In genomic region chr3:135484650-135485049, GRCm38 (mm10) we compare ENCODE assay signal across 8 mouse cellular contexts. TPM values are rescaled to one million over a fixed set of nuclear protein-coding genes. Genes with fewer than 3 reads are reported as not detected.
DNase-seq lines count a peak whose midpoint lies in the region; ATAC-seq and TF ChIP-seq lines count a peak whose summit lies in the region.
"Not testable (repeated sequence)": the region's sequence is repeated elsewhere in the genome, so short reads cannot be mapped to it uniquely, and the experiment has no call there.

No protein-coding gene starts in this region.

- not testable (repeated sequence) for DNase-seq in CH12.LX (ENCODE audit: extremely low read depth); hindbrain, embryonic 10.5 days (ENCODE audit: low spot score); kidney, adult 2 months; liver, embryonic 11.5 days (ENCODE audit: low spot score)

- H3K9me3 ChIP-seq in CH12.LX (replicated peaks; ENCODE audit: low read length); embryonic facial prominence, embryonic 12.5 days; forebrain, embryonic 16.5 days (ENCODE audit: control insufficient read depth, low read length); hindbrain, embryonic 10.5 days; liver, embryonic 11.5 days (ENCODE audit: control insufficient read depth, low read length); neural tube, embryonic 12.5 days: not testable (repeated sequence)

- not testable (repeated sequence) for TF ChIP-seq RAD21 in CH12.LX (IDR thresholded peaks at IDR 0.05; ENCODE audit: low read depth, low read length)

- dilution Hi-C loops in CH12.LX (cut with MboI; ENCODE audit: extremely low pct_ligation_motif_present, extremely low pct_unique_long_range_greater_than_20kb, low sequenced_read_pairs): not testable (repeated sequence)

- not testable (repeated sequence) for TF ChIP-seq CTCF in CH12.LX (conservative IDR thresholded peaks at IDR 0.05 in 1 of 2, IDR thresholded peaks at IDR 0.05 in 1 of 2; ENCODE audit: low read depth in 2 of 2, low read length in 2 of 2); kidney, adult 2 months (conservative IDR thresholded peaks at IDR 0.05; ENCODE audit: insufficient read depth, insufficient read length, low read depth, low read length)

- H3K27ac ChIP-seq in CH12.LX (ENCODE audit: insufficient read depth, low read depth); embryonic facial prominence, embryonic 12.5 days; forebrain, embryonic 16.5 days (ENCODE audit: low read length); hindbrain, embryonic 10.5 days; liver, embryonic 11.5 days (ENCODE audit: low read depth, low read length); neural tube, embryonic 12.5 days: not testable (repeated sequence)
- H3K27ac ChIP-seq in kidney, adult 2 months (ENCODE audit: insufficient read depth, low read depth, low read length): peak overlapping the region; percentile 52; the same call in 1 of the 2 replicates
- peak overlapping the region; percentile 43; the same call in 1 of the 2 replicates for H3K27ac ChIP-seq in macrophage

- not testable (repeated sequence) for TF ChIP-seq EP300 in CH12.LX (IDR thresholded peaks at IDR 0.05; ENCODE audit: low read length)

- not testable (repeated sequence) for H3K27me3 ChIP-seq in CH12.LX (replicated peaks); embryonic facial prominence, embryonic 12.5 days; forebrain, embryonic 16.5 days (replicated peaks; ENCODE audit: control insufficient read depth, insufficient read depth, low read length); kidney, adult 2 months (replicated peaks; ENCODE audit: control insufficient read depth, insufficient read depth, low read length); liver, embryonic 11.5 days (replicated peaks; ENCODE audit: control insufficient read depth, insufficient read depth, low read length); neural tube, embryonic 12.5 days (replicated peaks)
- peaks cover 12% of the 10 kb centered on the region for H3K27me3 ChIP-seq in hindbrain, embryonic 10.5 days (ENCODE audit: insufficient read depth, poor library complexity, severe bottlenecking)

- not testable (repeated sequence) for ATAC-seq in embryonic facial prominence, embryonic 12.5 days (ENCODE audit: insufficient number of reproducible peaks, insufficient read depth, low FRiP score, low TSS enrichment); liver, embryonic 11.5 days (replicated peaks; ENCODE audit: low FRiP score); neural tube, embryonic 12.5 days (ENCODE audit: low FRiP score, low read depth)
- 0 out of 2 replicates have a peak, but pooled peaks have one; percentile 4 for ATAC-seq in forebrain, embryonic 16.5 days

- H3K79me2 ChIP-seq in CH12.LX (replicated peaks; ENCODE audit: control insufficient read depth, extremely low read depth, insufficient read depth, poor library complexity, severe bottlenecking): not testable (repeated sequence)
- peaks cover 35% of the 10 kb centered on the region for H3K79me2 ChIP-seq in macrophage (ENCODE audit: inconsistent target)

- peak overlapping the region; percentile 72 for H3K4me2 ChIP-seq in CH12.LX (ENCODE audit: insufficient read depth, low read depth, poor library complexity, severe bottlenecking)
- peak overlapping the region; percentile 97 for H3K4me2 ChIP-seq in embryonic facial prominence, embryonic 12.5 days (replicated peaks)
- H3K4me2 ChIP-seq in forebrain, embryonic 16.5 days (ENCODE audit: low read length): not testable (repeated sequence)
- H3K4me2 ChIP-seq in liver, embryonic 11.5 days: peak overlapping the region; percentile 96
- peak overlapping the region; percentile 94 for H3K4me2 ChIP-seq in neural tube, embryonic 12.5 days (replicated peaks)

- peaks cover 0 to 48% of the 10 kb centered on the region in 2 experiments for H3K36me3 ChIP-seq in CH12.LX (replicated peaks in 1 of 2; ENCODE audit: control insufficient read depth in 1 of 2, insufficient read depth in 1 of 2, low read length in 1 of 2)
- not testable (repeated sequence) for H3K36me3 ChIP-seq in embryonic facial prominence, embryonic 12.5 days; forebrain, embryonic 16.5 days (ENCODE audit: control insufficient read depth, insufficient read depth); hindbrain, embryonic 10.5 days; kidney, adult 2 months (ENCODE audit: control insufficient read depth, insufficient read depth, low read length); liver, embryonic 11.5 days (ENCODE audit: control insufficient read depth, insufficient read depth, low read length); macrophage (ENCODE audit: inconsistent target); neural tube, embryonic 12.5 days

- H3K9ac ChIP-seq in CH12.LX (ENCODE audit: insufficient read depth, low read depth): peak overlapping the region; percentile 47
- H3K9ac ChIP-seq in embryonic facial prominence, embryonic 12.5 days; forebrain, embryonic 16.5 days (replicated peaks; ENCODE audit: low read depth, low read length); liver, embryonic 11.5 days (ENCODE audit: low read depth, low read length); neural tube, embryonic 12.5 days: not testable (repeated sequence)

- TF ChIP-seq POLR2A in CH12.LX (IDR thresholded peaks at IDR 0.05; ENCODE audit: low read depth, low read length); kidney, adult 2 months (IDR thresholded peaks at IDR 0.05; ENCODE audit: low read depth, low read length): not testable (repeated sequence)

- H3K4me3 ChIP-seq in CH12.LX (replicated peaks in 1 of 3; ENCODE audit: low read depth in 2 of 3, low read length in 2 of 3, poor library complexity in 1 of 3): peak overlapping the region; percentile 65 to 89 (median 74)
- not testable (repeated sequence) for H3K4me3 ChIP-seq in embryonic facial prominence, embryonic 12.5 days; forebrain, embryonic 16.5 days (replicated peaks; ENCODE audit: low read length); neural tube, embryonic 12.5 days
- peak overlapping the region; percentile 78 for H3K4me3 ChIP-seq in hindbrain, embryonic 10.5 days
- H3K4me3 ChIP-seq in kidney, adult 2 months (ENCODE audit: insufficient read depth, low read depth, low read length): peak overlapping the region; percentile 85
- H3K4me3 ChIP-seq in liver, embryonic 11.5 days (ENCODE audit: low read depth, low read length): peak overlapping the region; percentile 81
- H3K4me3 ChIP-seq in macrophage (ENCODE audit: inconsistent target): peak overlapping the region; percentile 86; the same call in 1 of the 2 replicates

- in situ Hi-C loops in CH12.LX (cut with MboI; ENCODE audit: low pct_ligation_motif_present, low pct_unique_long_range_greater_than_20kb, low sequenced_read_pairs): not testable (repeated sequence)

- 85% methylated on average over 15 of the region's 15 CpGs for WGBS in embryonic facial prominence, embryonic 12.5 days
- WGBS in forebrain, embryonic 16.5 days: 90% methylated on average over 15 of the region's 15 CpGs
- WGBS in hindbrain, embryonic 10.5 days: 90% methylated on average over 15 of the region's 15 CpGs
- 89% methylated on average over 15 of the region's 15 CpGs for WGBS in kidney, adult 2 months
- WGBS in liver, embryonic 11.5 days: 79% methylated on average over 15 of the region's 15 CpGs
- WGBS in macrophage (ENCODE audit: missing documents): 95% methylated on average over 12 of the region's 15 CpGs
- WGBS in neural tube, embryonic 12.5 days: 89% methylated on average over 15 of the region's 15 CpGs

- peaks cover 6 to 36% of the 10 kb centered on the region in 2 experiments for H3K4me1 ChIP-seq in CH12.LX (ENCODE audit: control insufficient read depth in 1 of 2, insufficient read depth in 2 of 2)
- H3K4me1 ChIP-seq in embryonic facial prominence, embryonic 12.5 days; forebrain, embryonic 16.5 days (replicated peaks; ENCODE audit: control insufficient read depth, insufficient read depth, low read length); liver, embryonic 11.5 days (replicated peaks; ENCODE audit: control insufficient read depth, insufficient read depth, low read length); neural tube, embryonic 12.5 days: not testable (repeated sequence)
- H3K4me1 ChIP-seq in hindbrain, embryonic 10.5 days (replicated peaks): peaks cover 14% of the 10 kb centered on the region
- peaks cover 15% of the 10 kb centered on the region; the same call in 1 of the 2 replicates for H3K4me1 ChIP-seq in kidney, adult 2 months (ENCODE audit: control insufficient read depth, insufficient read depth, low read length)

RNA-seq across cellular contexts. Expression of gene Manba, which starts 0.8 kb away (rescaled TPM):
- total RNA-seq in CH12.LX (2012; rRNA removed): 32.3 and 35.2 TPM in 2 replicates
- total RNA-seq in CH12.LX (2014; rRNA removed): 30.9 and 36.4 TPM in 2 replicates
- polyA plus RNA-seq in CH12.LX (2012; ENCODE audit: insufficient read length, low read depth): 29.8 and 31.5 TPM in 2 replicates
- 5.1 TPM in 2 replicates for polyA plus RNA-seq in embryonic facial prominence, embryonic 12.5 days (2016; fragmentation: Nextera tagmentation; extraction: Ambion mirVana)
- polyA plus RNA-seq in forebrain, embryonic 16.5 days (2015; fragmentation: Nextera tagmentation; extraction: Ambion mirVana): 4.3 and 4.6 TPM in 2 replicates
- polyA plus RNA-seq in hindbrain, embryonic 10.5 days (2016; fragmentation: Nextera tagmentation; extraction: Ambion mirVana): 4.8 and 5.2 TPM in 2 replicates
- polyA plus RNA-seq in kidney, adult 2 months (2012; rRNA removed): 23.6 and 25.8 TPM in 2 replicates
- polyA plus RNA-seq in liver, embryonic 11.5 days (2014; fragmentation: Nextera tagmentation; extraction: Ambion mirVana): 9.7 TPM in 2 replicates
- total RNA-seq in macrophage (2018; cell fraction: chromatin; rRNA removed): 100 to 1,000 TPM in 7 of 26 experiments, 10 to 100 TPM in 19; 19.9 to 142 (median 79.2) TPM
- 10 to 100 TPM; 14.1 to 44.1 (median 24.6) TPM for total RNA-seq in macrophage (2018; cell fraction: cytosol; rRNA removed)
- total RNA-seq in macrophage (2018; cell fraction: nucleus; rRNA removed): 100 to 1,000 TPM in 2 of 26 experiments, 10 to 100 TPM in 24; 24.5 to 104 (median 57.7) TPM
- polyA plus RNA-seq in macrophage (2018): 27.0 to 33.0 TPM (median 32.7 TPM) in 3 replicates
- polyA plus RNA-seq in neural tube, embryonic 12.5 days (2016; fragmentation: Nextera tagmentation; extraction: Ambion mirVana): 4.0 and 5.1 TPM in 2 replicates

RNA-seq across cellular contexts. Expression of gene Ube2d3, which starts 46.7 kb away (rescaled TPM):
- total RNA-seq in CH12.LX (2012; rRNA removed) (590 and 839 TPM in 2 replicates), CH12.LX (2014; rRNA removed) (1,791 and 1,803 TPM in 2 replicates)
- polyA plus RNA-seq in CH12.LX (2012; ENCODE audit: insufficient read length, low read depth) (1,178 and 1,222 TPM in 2 replicates), macrophage (2018) (349 to 995 TPM (median 450 TPM) in 3 replicates)
- 469 and 505 TPM in 2 replicates for polyA plus RNA-seq in embryonic facial prominence, embryonic 12.5 days (2016; fragmentation: Nextera tagmentation; extraction: Ambion mirVana)
- polyA plus RNA-seq in forebrain, embryonic 16.5 days (2015; fragmentation: Nextera tagmentation; extraction: Ambion mirVana): 383 and 423 TPM in 2 replicates
- 507 and 538 TPM in 2 replicates for polyA plus RNA-seq in hindbrain, embryonic 10.5 days (2016; fragmentation: Nextera tagmentation; extraction: Ambion mirVana)
- polyA plus RNA-seq in kidney, adult 2 months (2012; rRNA removed): 307 and 333 TPM in 2 replicates
- polyA plus RNA-seq in liver, embryonic 11.5 days (2014; fragmentation: Nextera tagmentation; extraction: Ambion mirVana): 502 and 537 TPM in 2 replicates
- total RNA-seq in macrophage (2018; cell fraction: chromatin; rRNA removed): 100 to 1,000 TPM; 284 to 637 (median 437) TPM
- total RNA-seq in macrophage (2018; cell fraction: cytosol; rRNA removed): 100 to 1,000 TPM; 384 to 573 (median 438) TPM
- total RNA-seq in macrophage (2018; cell fraction: nucleus; rRNA removed): 100 to 1,000 TPM; 313 to 540 (median 402) TPM
- polyA plus RNA-seq in neural tube, embryonic 12.5 days (2016; fragmentation: Nextera tagmentation; extraction: Ambion mirVana): 461 and 494 TPM in 2 replicates
